In the genomic region with DNA sequence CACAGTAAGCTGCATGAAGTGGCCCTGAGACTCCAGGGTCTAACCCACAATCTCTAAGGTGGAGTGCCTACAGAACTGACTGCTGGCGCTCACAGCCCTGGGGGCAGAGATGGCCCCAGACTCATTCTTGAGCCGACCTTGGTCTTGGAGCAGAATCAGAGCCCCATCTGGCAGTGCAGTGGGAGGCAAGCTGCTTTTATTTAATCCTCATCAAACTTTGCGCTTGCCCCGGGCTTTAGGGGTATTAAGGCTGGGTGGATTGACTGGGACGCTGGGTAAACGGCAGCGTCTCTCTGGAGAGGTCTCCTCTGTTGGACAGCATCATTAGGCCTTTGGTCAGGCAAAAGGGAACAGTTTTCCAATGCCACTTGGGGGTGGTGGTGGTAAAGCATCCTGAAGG, we compare ENCODE assay signal across 35 mouse cellular contexts.
"Had no signal": no experiment of that assay in that cellular context is flagged by ENCODE, and none has a peak within 500 bp of the region (broad histone marks: within the 10 kb centered on the region; RNA-seq: fewer than 3 reads in every experiment).

No protein-coding gene starts in this region.

- H3K36me3 ChIP-seq: heart, embryonic 10.5 days; heart, embryonic 12.5 days; heart, embryonic 13.5 days; heart, embryonic 15.5 days; hindbrain, embryonic 12.5 days; hindbrain, embryonic 13.5 days; hindbrain, embryonic 15.5 days; intestine, embryonic 15.5 days; kidney, embryonic 15.5 days had no signal

- H3K4me2 ChIP-seq: heart, embryonic 11.5 days; heart, embryonic 12.5 days; heart, embryonic 13.5 days; heart, embryonic 15.5 days; hindbrain, embryonic 12.5 days; hindbrain, embryonic 13.5 days; hindbrain, embryonic 14.5 days; hindbrain, embryonic 15.5 days; intestine, embryonic 15.5 days; kidney, embryonic 15.5 days had no signal

- H3K27me3 ChIP-seq: heart, embryonic 12.5 days; heart, embryonic 13.5 days; heart, embryonic 15.5 days; hindbrain, embryonic 12.5 days; hindbrain, embryonic 13.5 days; hindbrain, embryonic 15.5 days; intestine, embryonic 15.5 days; kidney, embryonic 15.5 days had no signal

- H3K4me1 ChIP-seq: hindbrain, embryonic 15.5 days; intestine, embryonic 15.5 days had no signal

- H3K4me3 ChIP-seq: heart, embryonic 10.5 days; heart, embryonic 12.5 days; heart, embryonic 13.5 days; heart, embryonic 15.5 days; hindbrain, embryonic 10.5 days; hindbrain, embryonic 12.5 days; hindbrain, embryonic 13.5 days; hindbrain, embryonic 15.5 days; intestine, embryonic 15.5 days; kidney, embryonic 15.5 days; layer of hippocampus, adult 2 months had no signal

- H3K9ac ChIP-seq: heart, embryonic 12.5 days; heart, embryonic 13.5 days; heart, embryonic 15.5 days; hindbrain, embryonic 12.5 days; hindbrain, embryonic 13.5 days; hindbrain, embryonic 14.5 days; hindbrain, embryonic 15.5 days; intestine, embryonic 15.5 days; kidney, embryonic 15.5 days had no signal

- H3K9me3 ChIP-seq: heart, embryonic 10.5 days; heart, embryonic 12.5 days; heart, embryonic 13.5 days; heart, embryonic 15.5 days; hindbrain, embryonic 10.5 days; hindbrain, embryonic 12.5 days; hindbrain, embryonic 13.5 days; hindbrain, embryonic 15.5 days; intestine, embryonic 15.5 days; kidney, embryonic 15.5 days had no signal

- H3K27ac ChIP-seq: heart, embryonic 10.5 days; heart, embryonic 13.5 days; heart, embryonic 15.5 days; hindbrain, embryonic 10.5 days; hindbrain, embryonic 12.5 days; hindbrain, embryonic 13.5 days; hindbrain, embryonic 14.5 days; hindbrain, embryonic 15.5 days; hindbrain, postnatal 0 days; intestine, embryonic 15.5 days; kidney, embryonic 15.5 days; kidney, postnatal 0 days; layer of hippocampus, adult 2 months had no signal

- ATAC-seq: hindbrain, embryonic 16.5 days; hindbrain, postnatal 0 days; inflammation-experienced regulatory T-cells, adult 6 months; intestine, embryonic 15.5 days; intestine, embryonic 16.5 days; intestine, postnatal 0 days had no signal

- DNase-seq: heart, postnatal 10 days; heart, postnatal 14 days; heart, postnatal 36 days; heart, postnatal 4 days; kidney, adult 11 months; kidney, adult 18-20 months; kidney, adult 2 months; kidney, adult 8-10 months; kidney, adult 9 months; kidney, postnatal 10 days; kidney, postnatal 14 days; kidney, postnatal 25 days; kidney, postnatal 36 days; kidney, postnatal 4 days; layer of hippocampus, adult 9-11 months; layer of hippocampus, postnatal 36 days had no signal
